Mouse (Mus musculus) stomach, postnatal 0 days (tissue): Measurements from ENCODE around the gene Mmp14. TPM values are rescaled to one million over a fixed set of nuclear protein-coding genes. Genes with fewer than 3 reads are reported as not detected.

Source experiments
- ATAC-seq: fragments of 200-750 bp; cut with Nextera tagmentation; 2 replicates; pipeline ENCODE4 v1.8.0; 2017; ENCODE audit not compliant: low FRiP score, low TSS enrichment
- DNase-seq: peaks from one replicate; pipeline ENCODE4 v3.0.0-alpha.2; 2016; ENCODE audit warnings: low spot score
- H3K27ac ChIP-seq: fragments of 300-500 bp; sonication (generic); replicated peaks from 2 replicates; pipeline ENCODE4 v1.5.1; 2014; ENCODE audit warnings: mild to moderate bottlenecking, control low read depth
- H3K27me3 ChIP-seq: fragments of 300-500 bp; sonication (generic); 2 replicates; pipeline ENCODE4 v1.6.1; 2014; ENCODE audit warnings: low read length; ENCODE audit not compliant: control insufficient read depth, insufficient read depth
- H3K36me3 ChIP-seq: fragments of 300-500 bp; sonication (generic); 2 replicates; pipeline ENCODE4 v1.6.1; 2014; ENCODE audit warnings: low read length, mixed read lengths; ENCODE audit not compliant: control insufficient read depth, insufficient read depth
- H3K4me1 ChIP-seq: fragments of 300-500 bp; sonication (generic); replicated peaks from 2 replicates; pipeline ENCODE4 v1.6.1; 2014; ENCODE audit warnings: antibody characterized with exemption; ENCODE audit not compliant: control insufficient read depth, insufficient read depth
- H3K4me2 ChIP-seq: fragments of 300-500 bp; sonication (generic); replicated peaks from 2 replicates; pipeline ENCODE4 v1.6.1; 2014; ENCODE audit warnings: low read depth, mild to moderate bottlenecking, control low read depth, moderate library complexity
- H3K4me3 ChIP-seq: fragments of 300-500 bp; sonication (generic); 2 replicates; pipeline ENCODE4 v1.5.1; 2014; ENCODE audit warnings: low read depth, low read length, control low read depth
- H3K9ac ChIP-seq: fragments of 300-500 bp; sonication (generic); 2 replicates; pipeline ENCODE4 v1.6.1; 2014; ENCODE audit warnings: mild to moderate bottlenecking, low read length, control low read depth, mixed read lengths
- H3K9me3 ChIP-seq: fragments of 300-500 bp; sonication (generic); 2 replicates; pipeline ENCODE4 v1.6.1; 2016; ENCODE audit warnings: low read length; ENCODE audit not compliant: control insufficient read depth
- CTCF ChIP-seq: IDR thresholded peaks from 2 replicates; pipeline ENCODE4 v1.5.1; 2016; ENCODE audit warnings: antibody characterized with exemption, low read depth, mild to moderate bottlenecking, moderate library complexity
- EP300 ChIP-seq: optimal IDR thresholded peaks from 2 replicates; pipeline ENCODE3; 2016; ENCODE audit warnings: antibody characterized with exemption
- WGBS: fragments of 180-500 bp; shearing (Covaris S2); extraction: QIAGEN DNeasy Blood & Tissue Kit; methylation state at CpG from one replicate; pipeline ENCODE4 v1.1.7; 2014; 5-methylcytosine and 5-hydroxymethylcytosine counted together
- polyA plus RNA-seq: library from polyadenylated mRNA; unstranded; fragments of >200 nt; fragmentation: Nextera tagmentation; extraction: Ambion mirVana; gene quantifications from 2 replicates; pipeline ENCODE4 v1.2.1, GENCODE M21; 2015

The Mmp14 gene
- polyA plus RNA-seq, 1 experiment from 2014 or later, result 63.9 TPM

DNA sequence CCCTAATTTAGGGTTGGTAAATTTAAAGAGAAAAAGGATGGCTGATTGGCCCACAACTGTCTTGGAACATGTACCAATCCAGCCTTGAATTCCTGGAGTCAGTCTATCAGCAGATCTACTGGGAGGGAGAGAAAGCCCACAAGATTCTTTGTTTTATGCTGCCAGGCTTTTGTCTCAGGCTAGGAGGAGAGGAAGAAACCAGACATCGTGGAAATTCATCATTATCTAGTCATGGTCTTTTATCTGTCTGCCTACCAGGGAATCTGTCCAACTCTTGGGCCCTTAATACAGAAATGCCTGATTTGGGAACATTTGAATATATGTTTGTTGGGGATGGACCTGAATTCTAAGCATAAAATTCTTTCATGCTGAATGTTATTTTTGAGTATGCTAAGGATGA, 5.9 kb upstream of the Mmp14 start:
- ATAC-seq (no peak), DNase-seq (no peak)
- no peaks in the 10 kb centered on the region for H3K36me3 ChIP-seq
- no peak overlapping the region for H3K9ac ChIP-seq
- 84% methylated on average over 1 of the region's 1 CpGs for WGBS
- no peak overlapping the region for H3K4me2 ChIP-seq
- H3K27ac ChIP-seq, result no peak overlapping the region
- no peak overlapping the region for H3K4me3 ChIP-seq
- H3K27me3 ChIP-seq, result no peaks in the 10 kb centered on the region
- TF ChIP-seq EP300 (no peak), CTCF (no peak)
- H3K9me3 ChIP-seq, result no peaks in the 10 kb centered on the region
- H3K4me1 ChIP-seq, result peaks cover 10% of the 10 kb centered on the region

DNA sequence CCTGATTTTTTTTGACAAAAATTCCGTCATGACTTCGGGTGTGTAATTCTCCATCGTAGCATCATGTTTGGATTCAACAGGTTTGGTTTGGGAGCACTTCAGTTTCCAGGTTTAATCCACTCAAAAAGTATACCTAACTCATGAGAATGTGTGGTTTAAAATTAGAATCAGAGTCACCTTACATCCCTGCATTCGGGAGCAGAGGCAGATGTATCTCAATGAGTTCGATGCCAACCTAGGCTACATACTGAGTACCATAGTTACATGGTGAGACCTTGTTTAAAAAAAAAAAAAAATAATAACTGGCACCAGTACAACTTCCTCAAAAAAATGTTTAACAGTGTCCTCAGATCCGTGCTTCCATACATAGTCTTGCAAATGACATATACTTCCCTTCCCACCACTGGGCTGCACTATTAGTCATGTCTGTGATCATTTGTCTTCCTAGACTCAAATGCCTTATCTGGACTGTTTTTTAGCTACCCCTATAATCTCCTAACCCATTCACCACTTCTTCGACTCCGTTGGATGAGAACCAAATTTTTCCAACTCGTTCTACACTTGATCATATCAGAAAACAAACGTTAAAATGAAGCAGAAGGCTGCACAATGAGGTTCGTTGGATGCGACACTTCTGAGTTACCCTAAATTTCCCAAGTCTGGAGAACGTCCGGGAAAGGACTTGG, 5.3 kb upstream of the Mmp14 start:
- peaks cover 11% of the 10 kb centered on the region for H3K4me1 ChIP-seq
- peak overlapping the region; percentile 71 for H3K4me2 ChIP-seq
- no peaks in the 10 kb centered on the region for H3K27me3 ChIP-seq
- no peaks in the 10 kb centered on the region for H3K36me3 ChIP-seq
- peak overlapping the region; percentile 95 for H3K4me3 ChIP-seq
- TF ChIP-seq CTCF, result no peak
- TF ChIP-seq EP300, result no peak
- H3K27ac ChIP-seq, result peak overlapping the region; percentile 88
- ATAC-seq, result no peak
- peak overlapping the region; percentile 91 for H3K9ac ChIP-seq
- 32% methylated on average over 14 of the region's 14 CpGs for WGBS
- no peak for DNase-seq
- H3K9me3 ChIP-seq, result no peaks in the 10 kb centered on the region

GRCm38 (mm10) chr14:54426689-54427398, 4.6 kb upstream of the Mmp14 start, which contains the start of gene Mrpl52:
Gene Mrpl52, plus strand, starts transcription at chr14:54426909.
- Histone ChIP-seq H3K4me3 (peak within 1 kb of the TSS; percentile 95), H3K27ac (peak within 1 kb of the TSS; percentile 88), H3K4me1 (peaks cover 11% of the 10 kb centered on the region), H3K4me2 (peak within 1 kb of the TSS; percentile 71), H3K27me3 (no peaks in the 10 kb centered on the region), H3K9me3 (no peaks in the 10 kb centered on the region), H3K9ac (peak within 1 kb of the TSS; percentile 91), H3K36me3 (no peaks in the 10 kb centered on the region)
- ATAC-seq (peak; percentile 81), DNase-seq (peak; percentile 94)
- WGBS, result under 1% methylated on average over 44 of the region's 48 CpGs
- TF ChIP-seq EP300 (no peak), CTCF (no peak)

- H3K36me3 ChIP-seq, result no peaks in the 10 kb centered on the region
- WGBS, result 85% methylated on average over 7 of the region's 7 CpGs
- H3K27ac ChIP-seq, result no peak overlapping the region
- peaks cover 11% of the 10 kb centered on the region for H3K4me1 ChIP-seq
- DNase-seq (no peak), ATAC-seq (no peak)
- no peaks in the 10 kb centered on the region for H3K27me3 ChIP-seq
- peak overlapping the region; percentile 95 for H3K4me3 ChIP-seq
- H3K9me3 ChIP-seq, result no peaks in the 10 kb centered on the region
- TF ChIP-seq CTCF (no peak), EP300 (no peak)
- H3K4me2 ChIP-seq, result peak overlapping the region; percentile 71
- no peak overlapping the region for H3K9ac ChIP-seq
These were observed 3.7 kb upstream of the Mmp14 start for GRCm38 (mm10) chr14:54427696-54428095.

GRCm38 (mm10) chr14:54428421-54428820, 3.0 kb upstream of the Mmp14 start:
- ATAC-seq (no peak), DNase-seq (no peak)
- Histone ChIP-seq H3K9me3 (no peaks in the 10 kb centered on the region), H3K9ac (no peak overlapping the region), H3K4me2 (no peak overlapping the region), H3K4me3 (no peak overlapping the region), H3K4me1 (peaks cover 14% of the 10 kb centered on the region), H3K27ac (no peak overlapping the region), H3K36me3 (no peaks in the 10 kb centered on the region), H3K27me3 (no peaks in the 10 kb centered on the region)
- no peak for TF ChIP-seq EP300
- no peak for TF ChIP-seq CTCF
- WGBS, result 76% methylated on average over 5 of the region's 5 CpGs
